Mouse (Mus musculus): ENCODE measurements around the gene Mcm10. TPM values are rescaled to one million over a fixed set of nuclear protein-coding genes. Genes with fewer than 3 reads are reported as not detected.

The Mcm10 gene
- polyA plus RNA-seq, 1 experiment from 2014 or later: 1.8 TPM

Other genes starting within 250 kb of the Mcm10 start
- 55.0 and 66.0 TPM in 2 replicates for gene Sephs1, start 131.2 kb downstream of the Mcm10 start, polyA plus RNA-seq (2014; fragmentation: Nextera tagmentation; extraction: Ambion mirVana)
- 75.7 and 90.7 TPM in 2 replicates for gene Phyh, start 93.8 kb downstream of the Mcm10 start, polyA plus RNA-seq (2014; fragmentation: Nextera tagmentation; extraction: Ambion mirVana)
- gene Ucma, start 36.7 kb downstream of the Mcm10 start, polyA plus RNA-seq (2014; fragmentation: Nextera tagmentation; extraction: Ambion mirVana): not detected in 2 replicates
- gene Optn, start 51.3 kb upstream of the Mcm10 start, polyA plus RNA-seq (2014; fragmentation: Nextera tagmentation; extraction: Ambion mirVana): 14.6 and 16.6 TPM in 2 replicates
- gene Ccdc3, start 125.0 kb upstream of the Mcm10 start, polyA plus RNA-seq (2014; fragmentation: Nextera tagmentation; extraction: Ambion mirVana): 16.9 and 20.0 TPM in 2 replicates